Mouse (Mus musculus) gonadal fat pad, adult 2 months (tissue): Measurements from ENCODE around the gene Evx2. TPM values are rescaled to one million over a fixed set of nuclear protein-coding genes. Genes with fewer than 3 reads are reported as not detected.

Experiments
- DNase-seq: peaks from one replicate; pipeline ENCODE4 v3.0.0-alpha.2; 2012; ENCODE audit warnings: low read depth
- polyA plus RNA-seq: library from polyadenylated mRNA; depleted of rRNA; stranded (reverse); fragments of >200 nt; gene quantifications from 2 replicates; pipeline ENCODE4 v1.2.3, GENCODE M21; 2012; rRNA removed

Evx2 gene
- not detected in 2 replicates for polyA plus RNA-seq

- no peak for DNase-seq
Measured at GRCm38 (mm10) chr2:74659507-74660005, at the start of gene Evx2. Gene Evx2 (minus strand): TSS chr2:74659557.

GRCm38 (mm10) chr2:74708676-74709075 is 49.3 kb upstream of the Evx2 start:
- DNase-seq, result no peak

- DNase-seq, result no peak
Measured at GRCm38 (mm10) chr2:74707599-74707998, 48.2 kb upstream of the Evx2 start.

DNA sequence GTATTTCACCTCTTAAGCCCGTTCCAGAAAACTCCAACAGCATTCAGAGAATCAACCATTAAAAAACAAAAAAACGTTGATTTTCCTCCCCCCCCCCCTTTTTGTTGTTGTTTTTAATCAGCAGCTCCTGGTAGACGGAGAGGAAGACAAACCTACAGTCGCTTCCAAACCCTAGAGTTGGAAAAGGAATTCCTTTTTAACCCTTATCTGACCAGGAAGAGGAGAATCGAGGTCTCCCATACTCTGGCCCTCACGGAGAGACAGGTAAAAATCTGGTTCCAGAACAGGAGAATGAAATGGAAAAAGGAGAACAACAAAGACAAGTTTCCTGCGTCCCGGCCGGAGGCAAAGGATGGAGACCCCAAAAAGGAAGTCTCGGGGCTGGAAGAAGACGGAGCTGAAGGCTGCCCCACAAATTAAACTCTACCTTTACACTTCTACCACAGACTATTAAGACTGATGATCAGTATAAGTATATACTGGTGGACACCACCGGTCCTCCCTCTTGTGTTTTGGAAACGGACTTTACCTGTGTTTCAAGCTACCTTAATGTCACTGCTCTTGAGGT is 47.1 kb upstream of the Evx2 start:
- DNase-seq, result no peak

DNA sequence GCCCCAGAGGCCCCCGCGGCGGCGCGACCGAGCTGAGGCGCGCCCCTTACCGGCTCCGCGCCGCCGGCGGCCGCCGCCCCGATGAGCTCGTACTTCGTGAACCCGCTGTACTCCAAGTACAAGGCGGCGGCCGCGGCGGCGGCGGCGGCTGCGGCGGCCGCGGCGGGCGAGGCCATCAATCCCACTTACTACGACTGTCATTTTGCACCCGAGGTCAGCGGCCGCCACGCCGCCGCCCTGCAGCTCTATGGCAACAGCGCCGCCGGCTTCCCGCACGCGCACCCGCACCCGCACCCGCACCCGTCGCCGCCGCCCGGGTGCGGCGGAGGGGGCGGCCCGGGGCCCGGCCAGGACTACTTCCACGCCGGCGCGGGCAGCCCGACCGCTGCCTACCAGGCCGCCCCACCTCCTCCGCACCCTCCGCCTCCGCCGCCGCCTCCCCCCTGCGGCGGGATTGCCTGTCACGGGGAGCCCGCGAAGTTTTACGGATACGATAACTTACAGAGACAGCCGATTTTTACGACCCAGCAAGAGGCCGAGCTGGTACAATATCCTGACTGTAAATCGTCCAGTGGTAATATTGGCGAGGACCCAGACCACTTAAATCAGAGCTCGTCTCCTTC is 46.2 kb upstream of the Evx2 start:
- no peak for DNase-seq

DNA sequence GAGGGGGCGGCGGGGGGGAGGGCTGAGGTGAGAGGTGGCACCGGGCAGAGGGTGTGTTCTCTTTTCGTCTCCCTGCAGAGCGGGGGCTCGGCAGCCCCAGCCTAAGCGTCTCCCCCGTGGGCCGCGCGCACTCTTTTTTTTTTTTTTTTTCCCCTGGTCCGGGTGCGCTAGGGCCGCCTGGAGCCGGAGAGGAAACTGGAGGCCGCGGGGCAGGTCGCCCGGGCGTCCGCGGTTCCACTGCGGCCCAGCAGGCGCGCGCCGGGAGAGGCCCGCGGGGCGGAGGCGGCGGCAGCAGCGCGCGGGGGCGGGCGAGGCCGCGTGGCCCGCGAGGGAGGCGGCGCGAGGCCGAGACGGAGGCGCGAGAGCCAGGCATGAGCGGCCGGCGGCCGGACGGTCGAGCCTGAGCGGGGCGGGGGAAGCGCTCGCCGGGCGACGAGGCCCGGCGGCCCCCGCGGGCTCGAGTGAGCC is 45.7 kb upstream of the Evx2 start:
- no peak for DNase-seq

GRCm38 (mm10) chr2:74704393-74704998 is 45.1 kb upstream of the Evx2 start, which contains the start of gene Hoxd8:
Gene Hoxd8 (plus strand): TSS chr2:74704615.
- DNase-seq, result no peak

DNA sequence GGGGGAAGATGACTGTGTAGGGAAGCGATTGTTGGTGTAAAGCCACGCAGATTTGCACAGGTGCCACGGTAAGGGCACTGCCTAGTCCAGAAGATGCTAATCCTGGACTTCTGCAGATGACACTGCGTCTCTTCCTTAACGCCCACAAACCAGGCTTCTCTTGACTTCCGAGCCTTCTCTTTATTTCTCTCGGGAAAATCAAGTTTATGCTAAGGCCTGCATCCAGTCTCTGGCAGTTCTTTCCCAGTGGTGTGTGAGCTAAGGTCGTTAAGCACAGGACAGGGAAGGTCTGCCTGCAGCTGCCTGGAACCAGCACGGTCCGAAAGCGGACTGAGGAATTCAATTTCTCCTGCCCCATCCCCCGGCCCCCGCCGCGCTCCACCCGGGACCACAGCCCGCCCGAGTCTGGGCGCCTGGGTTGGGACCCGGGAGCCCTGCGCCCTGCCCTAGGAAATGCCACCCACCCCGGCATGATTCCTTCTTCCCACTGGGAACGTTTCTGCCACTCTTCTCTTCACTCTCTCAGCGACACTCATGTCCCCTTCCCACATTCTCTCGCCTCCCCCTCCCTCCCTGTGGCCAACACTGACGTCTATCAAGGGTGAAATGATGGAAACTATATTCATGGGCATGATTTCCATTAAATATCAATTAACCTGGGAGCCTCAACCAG is 44.5 kb upstream of the Evx2 start:
- DNase-seq, result no peak

GRCm38 (mm10) chr2:74703317-74703716 is 44.0 kb upstream of the Evx2 start:
- DNase-seq, result no peak

- DNase-seq, result no peak
Measured at GRCm38 (mm10) chr2:74702820-74703219, 43.5 kb upstream of the Evx2 start.

DNA sequence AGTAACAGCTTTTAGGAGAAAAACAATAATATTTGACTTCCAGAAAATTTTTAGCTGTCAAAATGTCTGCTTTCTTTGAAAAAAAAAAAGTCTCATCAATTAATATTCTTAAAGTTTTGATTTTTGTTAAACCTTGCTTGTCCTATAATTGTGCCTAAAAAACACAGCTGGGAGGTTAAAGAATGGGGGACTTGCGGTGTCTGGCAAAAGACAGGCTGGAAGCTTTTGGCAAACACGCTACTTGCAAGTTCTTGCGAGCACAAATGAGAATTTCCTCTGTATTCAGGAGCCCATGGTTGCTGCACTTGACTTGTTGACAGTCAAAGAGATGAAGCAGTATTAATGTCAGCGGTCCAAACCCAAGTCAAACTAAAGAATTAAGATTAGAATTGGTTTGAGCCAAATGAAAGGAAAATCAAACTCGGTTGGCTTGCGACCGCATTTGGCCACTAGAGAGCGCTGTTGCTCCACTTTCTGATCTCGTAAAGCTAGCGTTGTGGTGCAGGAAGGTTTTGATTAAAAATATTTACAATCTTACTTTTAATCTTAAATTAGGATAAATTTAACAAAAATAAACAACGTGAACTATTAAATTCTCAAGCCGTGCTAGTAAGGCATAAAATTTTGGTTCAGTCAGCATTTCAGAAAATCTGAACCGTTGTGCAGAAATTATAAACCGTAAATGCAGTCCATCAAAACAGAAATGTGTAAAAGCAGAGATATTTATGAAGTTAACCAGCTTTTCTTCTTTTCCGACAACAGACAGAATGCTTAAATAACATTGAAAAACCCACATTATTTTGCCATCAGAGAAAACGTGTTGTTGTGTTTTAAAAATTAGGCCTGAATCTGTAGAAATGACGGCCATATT is 42.8 kb upstream of the Evx2 start:
- no peak for DNase-seq

GRCm38 (mm10) chr2:74700546-74701112 is 41.3 kb upstream of the Evx2 start:
- no peak for DNase-seq

- no peak for DNase-seq
Measured at GRCm38 (mm10) chr2:74699664-74700545, 40.5 kb upstream of the Evx2 start.

DNA sequence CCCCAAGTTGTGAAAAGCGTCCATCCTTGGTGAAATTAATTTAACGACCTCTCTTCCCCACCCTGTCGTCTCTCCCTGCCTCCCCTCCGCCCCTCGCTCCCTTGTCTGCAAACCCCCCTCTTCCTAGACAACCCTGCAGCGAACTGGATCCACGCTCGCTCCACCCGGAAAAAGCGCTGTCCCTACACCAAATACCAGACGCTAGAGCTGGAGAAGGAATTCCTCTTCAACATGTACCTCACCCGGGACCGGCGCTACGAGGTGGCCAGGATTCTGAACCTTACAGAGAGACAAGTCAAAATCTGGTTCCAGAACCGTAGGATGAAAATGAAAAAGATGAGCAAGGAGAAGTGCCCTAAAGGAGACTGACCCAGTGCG is 39.7 kb upstream of the Evx2 start:
- DNase-seq, result no peak

GRCm38 (mm10) chr2:74698201-74699052 is 39.1 kb upstream of the Evx2 start:
- DNase-seq, result no peak

GRCm38 (mm10) chr2:74697567-74698121 is 38.3 kb upstream of the Evx2 start, which contains the start of gene Hoxd9:
Gene Hoxd9 (plus strand): TSS chr2:74697727.
- DNase-seq, result no peak

GRCm38 (mm10) chr2:74696442-74697335 is 37.3 kb upstream of the Evx2 start:
- no peak for DNase-seq
